Mouse (Mus musculus) forebrain, embryonic 16.5 days (tissue): ENCODE results near the gene Gpr63. TPM values are rescaled to one million over a fixed set of nuclear protein-coding genes. Genes with fewer than 3 reads are reported as not detected.
A peak's percentile ranks its signal among the peaks of the same experiment; 100 is the strongest.
"Not testable (repeated sequence)": the region's sequence is repeated elsewhere in the genome, so short reads cannot be mapped to it uniquely, and the experiment has no call there.

ENCODE experiments used
- ATAC-seq: fragments of 200-750 bp; cut with Nextera tagmentation; 2 replicates; pipeline ENCODE4 v1.8.0; 2017; ENCODE audit warnings: mild to moderate bottlenecking, moderate library complexity
- H3K27ac ChIP-seq: fragments of 300-500 bp; sonication (generic); 2 replicates; pipeline ENCODE4 v1.5.1; 2014; ENCODE audit warnings: low read length, control low read depth
- H3K27me3 ChIP-seq: fragments of 300-500 bp; sonication (generic); replicated peaks from 2 replicates; pipeline ENCODE4 v1.6.1; 2014; ENCODE audit warnings: low read length; ENCODE audit not compliant: control insufficient read depth, insufficient read depth
- H3K36me3 ChIP-seq: fragments of 300-500 bp; sonication (generic); 2 replicates; pipeline ENCODE4 v1.6.1; 2014; ENCODE audit not compliant: control insufficient read depth, insufficient read depth
- H3K4me1 ChIP-seq: fragments of 300-500 bp; sonication (generic); replicated peaks from 2 replicates; pipeline ENCODE4 v1.6.1; 2014; ENCODE audit warnings: low read length; ENCODE audit not compliant: control insufficient read depth, insufficient read depth
- H3K4me2 ChIP-seq: fragments of 300-500 bp; sonication (generic); 2 replicates; pipeline ENCODE4 v1.6.1; 2014; ENCODE audit warnings: mild to moderate bottlenecking, low read length, control low read depth
- H3K4me3 ChIP-seq: fragments of 300-500 bp; sonication (generic); replicated peaks from 2 replicates; pipeline ENCODE4 v1.5.1; 2014; ENCODE audit warnings: mild to moderate bottlenecking, low read length, control low read depth
- H3K9ac ChIP-seq: fragments of 300-500 bp; sonication (generic); replicated peaks from 2 replicates; pipeline ENCODE4 v1.6.1; 2014; ENCODE audit warnings: low read depth, low read length, control low read depth
- H3K9me3 ChIP-seq: fragments of 300-500 bp; sonication (generic); 2 replicates; pipeline ENCODE4 v1.6.1; 2016; ENCODE audit warnings: low read length; ENCODE audit not compliant: control insufficient read depth
- WGBS: fragments of 180-500 bp; shearing (Covaris S2); extraction: QIAGEN DNeasy Blood & Tissue Kit; methylation state at CpG from one replicate; pipeline ENCODE4 v1.1.7; 2014; 5-methylcytosine and 5-hydroxymethylcytosine counted together
- polyA plus RNA-seq: library from polyadenylated mRNA; unstranded; fragments of >200 nt; fragmentation: Nextera tagmentation; extraction: Ambion mirVana; gene quantifications from 2 replicates; pipeline ENCODE4 v1.2.1, GENCODE M21; 2015

Gene Gpr63
- polyA plus RNA-seq, 1 experiment from 2014 or later, result 4.9 TPM

- Histone ChIP-seq H3K27ac (no peak overlapping the region), H3K4me1 (no peaks in the 10 kb centered on the region), H3K4me2 (no peak overlapping the region), H3K4me3 (no peak overlapping the region), H3K36me3 (no peaks in the 10 kb centered on the region), H3K9me3 (no peaks in the 10 kb centered on the region), H3K27me3 (no peaks in the 10 kb centered on the region), H3K9ac (no peak overlapping the region)
- ATAC-seq, result no peak
- 91% methylated on average over 5 of the region's 5 CpGs for WGBS
These were observed 19.4 kb downstream of the Gpr63 start for GRCm38 (mm10) chr4:24985612-24986011.

GRCm38 (mm10) chr4:24991475-24991874 lies 25.3 kb downstream of the Gpr63 start:
- H3K4me1 ChIP-seq, result no peaks in the 10 kb centered on the region
- H3K4me3 ChIP-seq, result no peak overlapping the region
- H3K36me3 ChIP-seq, result no peaks in the 10 kb centered on the region
- ATAC-seq, result no peak
- H3K4me2 ChIP-seq, result no peak overlapping the region
- 93% methylated on average over 2 of the region's 2 CpGs for WGBS
- H3K9me3 ChIP-seq, result no peaks in the 10 kb centered on the region
- H3K9ac ChIP-seq, result no peak overlapping the region
- H3K27me3 ChIP-seq, result no peaks in the 10 kb centered on the region
- H3K27ac ChIP-seq, result no peak overlapping the region

- H3K9ac ChIP-seq, H3K4me3 ChIP-seq, H3K9me3 ChIP-seq, ATAC-seq, H3K4me1 ChIP-seq, H3K27ac ChIP-seq, H3K27me3 ChIP-seq, H3K4me2 ChIP-seq: not testable (repeated sequence)
- H3K36me3 ChIP-seq, result peaks cover 18% of the 10 kb centered on the region
- 90% methylated on average over 8 of the region's 8 CpGs for WGBS
These were observed 43.1 kb downstream of the Gpr63 start for GRCm38 (mm10) chr4:25009328-25009727.

DNA sequence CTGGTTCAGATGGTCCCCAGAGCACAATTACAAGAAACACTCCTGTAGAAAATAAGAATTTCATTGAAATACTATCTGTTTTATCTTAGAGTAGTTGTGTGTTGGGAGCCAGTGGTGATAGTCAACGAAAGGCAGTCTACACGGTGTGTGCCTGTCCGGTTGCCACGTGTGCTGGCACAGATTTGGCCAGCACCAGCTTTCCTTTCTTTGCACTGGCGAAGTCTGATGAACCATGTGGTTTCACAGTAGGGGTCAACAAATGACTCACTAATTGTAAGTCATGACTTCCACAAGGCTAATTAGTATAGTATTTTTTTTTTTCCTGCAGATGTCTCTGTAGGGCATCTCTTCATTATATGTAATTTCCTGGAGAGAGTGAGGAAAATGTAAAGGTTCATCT lies 45.6 kb downstream of the Gpr63 start:
- H3K4me1 ChIP-seq, result peaks cover 7% of the 10 kb centered on the region
- H3K9ac ChIP-seq, result no peak overlapping the region
- no peaks in the 10 kb centered on the region for H3K9me3 ChIP-seq
- WGBS, result 48% methylated on average over 5 of the region's 5 CpGs
- no peak overlapping the region for H3K4me3 ChIP-seq
- 0 out of 2 replicates have a peak, but pooled peaks have one; percentile 47 for ATAC-seq
- H3K27ac ChIP-seq, result no peak overlapping the region
- H3K36me3 ChIP-seq, result peaks cover 18% of the 10 kb centered on the region
- no peak overlapping the region for H3K4me2 ChIP-seq
- no peaks in the 10 kb centered on the region for H3K27me3 ChIP-seq

GRCm38 (mm10) chr4:25012726-25013125 lies 46.5 kb downstream of the Gpr63 start:
- H3K27ac ChIP-seq, result no peak overlapping the region
- H3K9ac ChIP-seq, result no peak overlapping the region
- no peaks in the 10 kb centered on the region for H3K27me3 ChIP-seq
- peaks cover 10% of the 10 kb centered on the region for H3K36me3 ChIP-seq
- 92% methylated on average over 3 of the region's 3 CpGs for WGBS
- no peak for ATAC-seq
- H3K4me3 ChIP-seq, result no peak overlapping the region
- peaks cover 7% of the 10 kb centered on the region for H3K4me1 ChIP-seq
- no peak overlapping the region for H3K4me2 ChIP-seq
- H3K9me3 ChIP-seq, result no peaks in the 10 kb centered on the region

GRCm38 (mm10) chr4:25015017-25015655 lies 48.9 kb downstream of the Gpr63 start:
- no peaks in the 10 kb centered on the region for H3K36me3 ChIP-seq
- no peak overlapping the region for H3K4me3 ChIP-seq
- WGBS, result 61% methylated on average over 2 of the region's 2 CpGs
- peak overlapping the region; percentile 65 for H3K27ac ChIP-seq
- no peaks in the 10 kb centered on the region for H3K27me3 ChIP-seq
- no peaks in the 10 kb centered on the region for H3K9me3 ChIP-seq
- H3K4me2 ChIP-seq, result no peak overlapping the region
- peak; percentile 82 for ATAC-seq
- H3K9ac ChIP-seq, result no peak overlapping the region
- peaks cover 7% of the 10 kb centered on the region for H3K4me1 ChIP-seq

DNA sequence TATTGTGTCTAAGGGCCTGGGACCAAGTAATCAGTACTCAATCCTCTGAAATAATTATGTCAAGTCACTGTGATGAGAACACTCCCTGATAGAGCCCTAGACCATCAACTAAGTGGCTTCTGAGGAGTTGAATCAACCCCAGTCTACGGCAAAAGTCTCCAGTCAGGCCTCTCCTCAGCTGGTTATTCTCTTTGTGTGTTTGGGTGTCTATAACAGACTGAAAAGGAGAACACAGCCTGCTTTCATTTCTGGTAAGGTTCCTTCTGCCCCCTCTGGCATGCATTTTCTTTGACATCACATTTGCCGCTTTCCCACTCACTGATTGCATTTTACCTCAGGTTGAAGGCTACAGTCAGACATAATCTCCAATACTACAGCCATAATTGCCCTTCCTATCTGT lies 62.0 kb downstream of the Gpr63 start:
- no peaks in the 10 kb centered on the region for H3K36me3 ChIP-seq
- H3K4me1 ChIP-seq, result peaks cover 4% of the 10 kb centered on the region; the same call in 1 of the 2 replicates
- no peak overlapping the region for H3K4me3 ChIP-seq
- no peaks in the 10 kb centered on the region for H3K9me3 ChIP-seq
- 35% methylated on average over 2 of the region's 2 CpGs for WGBS
- H3K27me3 ChIP-seq, result no peaks in the 10 kb centered on the region
- H3K9ac ChIP-seq, result no peak overlapping the region
- peak; percentile 67; the same call in 1 of the 2 replicates for ATAC-seq
- H3K27ac ChIP-seq, result no peak overlapping the region
- no peak overlapping the region for H3K4me2 ChIP-seq

DNA sequence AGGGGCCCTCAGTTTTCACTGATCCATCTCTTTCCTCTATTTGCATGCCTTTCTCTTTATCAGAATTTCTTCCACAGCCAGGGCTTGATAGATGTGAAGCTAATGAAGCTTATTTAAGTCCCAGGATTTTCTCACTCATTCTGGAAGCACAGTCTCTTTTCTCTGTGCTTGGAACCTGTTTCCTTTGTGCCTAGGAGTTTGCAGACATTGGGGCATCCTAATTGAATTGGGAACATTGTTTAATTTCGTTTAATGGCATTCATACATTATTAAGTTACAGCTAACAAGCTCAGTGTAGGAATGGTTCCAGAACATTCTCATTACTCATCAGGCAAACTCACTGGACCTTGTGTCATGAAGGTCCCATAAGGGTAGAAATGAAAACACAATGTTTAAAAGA lies 62.5 kb downstream of the Gpr63 start:
- ATAC-seq, result peak; percentile 81
- WGBS, result 16% methylated on average over 1 of the region's 1 CpGs

DNA sequence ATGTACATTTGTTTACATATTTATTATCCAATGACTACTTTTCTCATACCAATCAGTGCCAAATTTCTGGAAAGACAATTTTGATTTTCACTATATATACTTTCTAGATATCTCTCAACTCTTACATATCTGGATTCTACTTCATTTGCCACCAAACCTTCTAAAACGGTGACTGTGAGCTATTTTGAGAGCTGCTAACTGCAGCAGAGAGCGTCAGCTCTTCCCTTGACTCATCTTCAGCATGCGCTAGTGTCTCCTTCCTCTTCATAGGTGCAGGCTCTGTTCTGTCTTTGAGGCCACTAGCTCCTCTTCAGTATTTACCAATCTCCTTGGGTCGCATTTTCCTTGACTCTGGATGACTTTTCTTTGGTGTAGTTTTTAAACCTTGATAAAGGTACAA lies 63.7 kb downstream of the Gpr63 start:
- Histone ChIP-seq H3K4me3 (no peak overlapping the region), H3K4me1 (peaks cover 4% of the 10 kb centered on the region; the same call in 1 of the 2 replicates), H3K4me2 (no peak overlapping the region), H3K9ac (no peak overlapping the region), H3K9me3 (no peaks in the 10 kb centered on the region), H3K27ac (no peak overlapping the region), H3K36me3 (no peaks in the 10 kb centered on the region), H3K27me3 (no peaks in the 10 kb centered on the region)
- no peak for ATAC-seq
- 85% methylated on average over 4 of the region's 4 CpGs for WGBS

More for the DNA sequence above, 62.5 kb downstream of the Gpr63 start:
- no peaks in the 10 kb centered on the region for H3K9me3 ChIP-seq
- H3K27ac ChIP-seq, result no peak overlapping the region
- H3K9ac ChIP-seq, result no peak overlapping the region
- H3K4me2 ChIP-seq, result no peak overlapping the region
- no peak overlapping the region for H3K4me3 ChIP-seq
- no peaks in the 10 kb centered on the region for H3K36me3 ChIP-seq
- peaks cover 4% of the 10 kb centered on the region; the same call in 1 of the 2 replicates for H3K4me1 ChIP-seq
- H3K27me3 ChIP-seq, result no peaks in the 10 kb centered on the region
